Mouse (Mus musculus): Measurements from ENCODE around the gene Smim11. TPM values are rescaled to one million over a fixed set of nuclear protein-coding genes. Genes with fewer than 3 reads are reported as not detected.

Smim11 gene
- total and polyA plus RNA-seq, 2 experiments from 2014 or later: 10.4 to 56.0 TPM

- peaks cover 18% of the 10 kb centered on the region; the same call in 1 of the 2 replicates for H3K36me3 ChIP-seq (ENCODE audit: insufficient read depth, low read length)
- peaks cover 14% of the 10 kb centered on the region for H3K4me1 ChIP-seq (ENCODE audit: insufficient read depth, low read length)
- TF ChIP-seq CTCF (IDR thresholded peaks at IDR 0.05; ENCODE audit: low read depth): no peak
- no peaks in the 10 kb centered on the region for H3K9me3 ChIP-seq (ENCODE audit: low read length)
- H3K9ac ChIP-seq (replicated peaks; ENCODE audit: low read length): peak overlapping the region; percentile 79
- WGBS: 20% methylated on average over 5 of the region's 5 CpGs
- no peaks in the 10 kb centered on the region for H3K27me3 ChIP-seq (ENCODE audit: insufficient read depth, low read length)
- peak overlapping the region; percentile 82 for H3K27ac ChIP-seq
- ATAC-seq (peak; percentile 41; the same call in 1 of the 2 replicates), DNase-seq (ENCODE audit: low spot score) (peak; percentile 65)
- H3K4me3 ChIP-seq (ENCODE audit: low read length): peak overlapping the region; percentile 73
- peak overlapping the region; percentile 90 for H3K4me2 ChIP-seq (ENCODE audit: low read depth, low read length)
These were observed 903 bp downstream of the Smim11 start for GRCm38 (mm10) chr16:92301989-92302388.

- Histone ChIP-seq H3K4me2 (ENCODE audit: low read depth, low read length) (peak overlapping the region; percentile 90), H3K9me3 (ENCODE audit: low read length) (no peaks in the 10 kb centered on the region), H3K9ac (replicated peaks; ENCODE audit: low read length) (peak overlapping the region; percentile 79; the same call in 1 of the 2 replicates), H3K4me3 (ENCODE audit: low read length) (peak overlapping the region; percentile 73), H3K27ac (peak overlapping the region; percentile 82), H3K4me1 (ENCODE audit: insufficient read depth, low read length) (peaks cover 14% of the 10 kb centered on the region), H3K27me3 (ENCODE audit: insufficient read depth, low read length) (no peaks in the 10 kb centered on the region), H3K36me3 (ENCODE audit: insufficient read depth, low read length) (peaks cover 23% of the 10 kb centered on the region; the same call in 1 of the 2 replicates)
- ATAC-seq (no peak), DNase-seq (ENCODE audit: low spot score) (no peak)
- TF ChIP-seq CTCF (IDR thresholded peaks at IDR 0.05; ENCODE audit: low read depth): no peak
- 56% methylated on average over 5 of the region's 5 CpGs for WGBS
These were observed 1.4 kb downstream of the Smim11 start for GRCm38 (mm10) chr16:92302506-92302905.

DNA sequence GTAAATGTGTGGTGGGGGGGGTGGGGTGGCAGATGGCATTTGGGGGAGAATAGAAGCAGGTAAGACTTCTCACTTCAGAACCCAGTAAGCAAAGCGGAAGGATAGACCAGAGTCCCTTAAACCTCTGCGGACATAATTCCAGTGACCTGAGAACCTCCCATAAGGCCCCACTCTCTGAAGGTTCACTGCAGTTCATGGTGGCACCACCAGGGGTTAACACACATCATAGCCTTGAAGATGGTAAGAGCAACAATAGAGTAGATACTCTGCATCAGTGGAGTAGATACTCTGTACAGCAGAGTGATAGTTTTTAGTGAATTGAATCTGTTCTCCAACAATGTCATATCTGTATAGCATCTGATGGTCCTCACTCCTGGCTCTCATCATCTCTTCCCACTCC lies 4.4 kb downstream of the Smim11 start:
- no peak for ATAC-seq
- WGBS: 94% methylated on average over 2 of the region's 2 CpGs

GRCm38 (mm10) chr16:92307947-92308346 lies 6.9 kb downstream of the Smim11 start:
- no peak for ATAC-seq
- peaks cover 50% of the 10 kb centered on the region for H3K36me3 ChIP-seq (ENCODE audit: insufficient read depth, low read length)
- H3K4me3 ChIP-seq (ENCODE audit: low read length): no peak overlapping the region
- DNase-seq (ENCODE audit: low spot score): no peak
- H3K4me2 ChIP-seq (ENCODE audit: low read depth, low read length): no peak overlapping the region
- H3K27me3 ChIP-seq (ENCODE audit: insufficient read depth, low read length): no peaks in the 10 kb centered on the region
- 79% methylated on average over 3 of the region's 3 CpGs for WGBS
- no peak overlapping the region for H3K9ac ChIP-seq (replicated peaks; ENCODE audit: low read length)
- no peaks in the 10 kb centered on the region for H3K9me3 ChIP-seq (ENCODE audit: low read length)
- peaks cover under 1% of the 10 kb centered on the region for H3K4me1 ChIP-seq (ENCODE audit: insufficient read depth, low read length)
- TF ChIP-seq CTCF (IDR thresholded peaks at IDR 0.05; ENCODE audit: low read depth): no peak
- no peak overlapping the region for H3K27ac ChIP-seq

More for the DNA sequence above, 4.4 kb downstream of the Smim11 start:
- Histone ChIP-seq H3K27me3 (ENCODE audit: insufficient read depth, low read length) (no peaks in the 10 kb centered on the region), H3K27ac (no peak overlapping the region), H3K4me3 (ENCODE audit: low read length) (no peak overlapping the region), H3K9me3 (ENCODE audit: low read length) (no peaks in the 10 kb centered on the region), H3K4me1 (ENCODE audit: insufficient read depth, low read length) (peaks cover 14% of the 10 kb centered on the region), H3K9ac (replicated peaks; ENCODE audit: low read length) (no peak overlapping the region), H3K36me3 (ENCODE audit: insufficient read depth, low read length) (peaks cover 35% of the 10 kb centered on the region; the same call in 1 of the 2 replicates), H3K4me2 (ENCODE audit: low read depth, low read length) (no peak overlapping the region)
- DNase-seq (ENCODE audit: low spot score): no peak
- TF ChIP-seq CTCF (IDR thresholded peaks at IDR 0.05; ENCODE audit: low read depth): peak; percentile 46

- Histone ChIP-seq H3K27ac (peak overlapping the region; percentile 27; the same call in 1 of the 2 replicates), H3K4me3 (ENCODE audit: low read length) (no peak overlapping the region), H3K27me3 (ENCODE audit: insufficient read depth, low read length) (no peaks in the 10 kb centered on the region), H3K4me2 (ENCODE audit: low read depth, low read length) (no peak overlapping the region), H3K36me3 (ENCODE audit: insufficient read depth, low read length) (peaks cover 57% of the 10 kb centered on the region), H3K9me3 (ENCODE audit: low read length) (no peaks in the 10 kb centered on the region), H3K9ac (replicated peaks; ENCODE audit: low read length) (no peak overlapping the region), H3K4me1 (ENCODE audit: insufficient read depth, low read length) (no peaks in the 10 kb centered on the region)
- no peak for TF ChIP-seq CTCF (IDR thresholded peaks at IDR 0.05; ENCODE audit: low read depth)
- 25% methylated on average over 4 of the region's 4 CpGs for WGBS
- ATAC-seq: peak; percentile 50; the same call in 1 of the 2 replicates
- DNase-seq (ENCODE audit: low spot score): peak; percentile 47
These were observed 8.0 kb downstream of the Smim11 start for GRCm38 (mm10) chr16:92309126-92309525.

DNA sequence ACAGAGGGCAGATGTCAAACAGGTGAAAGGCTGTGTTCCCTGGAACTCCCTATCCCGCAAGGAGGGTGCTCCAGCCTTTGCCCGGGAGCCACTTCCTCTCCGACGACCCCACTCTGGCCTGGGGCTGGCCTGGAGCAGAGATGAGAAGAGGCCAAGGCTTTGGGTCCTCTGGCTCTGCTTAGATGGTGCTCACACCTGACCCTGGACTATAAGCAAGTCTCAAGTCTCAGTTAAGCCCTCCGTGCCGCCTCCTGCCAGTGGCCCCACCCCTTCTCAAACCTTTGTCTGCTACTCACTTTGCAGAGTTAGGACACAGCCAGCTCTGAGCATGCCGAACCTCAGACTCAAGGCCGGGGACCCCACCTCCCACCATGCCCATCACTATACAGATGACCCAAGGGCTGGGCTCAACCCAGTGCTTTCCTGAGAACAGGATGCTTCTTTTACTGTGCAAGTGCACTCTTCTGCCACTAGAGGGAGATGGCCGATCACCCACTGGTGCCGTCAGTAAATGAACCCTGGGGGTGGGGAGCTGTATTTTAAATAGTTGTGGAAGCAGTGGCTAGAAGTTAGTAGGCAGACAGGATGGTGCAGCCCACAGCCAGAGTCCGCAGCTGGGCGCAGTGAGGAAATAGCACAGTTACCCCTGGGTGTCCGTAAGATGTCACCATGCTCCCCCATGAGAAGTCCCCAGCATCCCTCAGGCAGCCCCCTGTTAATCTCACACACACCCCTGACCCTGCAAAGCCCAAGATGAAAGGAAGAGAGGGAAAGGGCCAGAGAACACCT lies 13.1 kb downstream of the Smim11 start:
- Histone ChIP-seq H3K27me3 (ENCODE audit: insufficient read depth, low read length) (no peaks in the 10 kb centered on the region), H3K4me2 (ENCODE audit: low read depth, low read length) (no peak overlapping the region), H3K36me3 (ENCODE audit: insufficient read depth, low read length) (peaks cover 25% of the 10 kb centered on the region), H3K4me1 (ENCODE audit: insufficient read depth, low read length) (no peaks in the 10 kb centered on the region), H3K4me3 (ENCODE audit: low read length) (no peak overlapping the region), H3K9ac (replicated peaks; ENCODE audit: low read length) (no peak overlapping the region), H3K9me3 (ENCODE audit: low read length) (no peaks in the 10 kb centered on the region), H3K27ac (no peak overlapping the region)
- peak; percentile 88 for DNase-seq (ENCODE audit: low spot score)
- TF ChIP-seq CTCF (IDR thresholded peaks at IDR 0.05; ENCODE audit: low read depth): peak; percentile 98
- ATAC-seq: peak; percentile 79
- WGBS: 49% methylated on average over 13 of the region's 13 CpGs

Data from hindbrain, postnatal 0 days (tissue).